ENCODE assay signal across 28 mouse cellular contexts in the genomic region with DNA sequence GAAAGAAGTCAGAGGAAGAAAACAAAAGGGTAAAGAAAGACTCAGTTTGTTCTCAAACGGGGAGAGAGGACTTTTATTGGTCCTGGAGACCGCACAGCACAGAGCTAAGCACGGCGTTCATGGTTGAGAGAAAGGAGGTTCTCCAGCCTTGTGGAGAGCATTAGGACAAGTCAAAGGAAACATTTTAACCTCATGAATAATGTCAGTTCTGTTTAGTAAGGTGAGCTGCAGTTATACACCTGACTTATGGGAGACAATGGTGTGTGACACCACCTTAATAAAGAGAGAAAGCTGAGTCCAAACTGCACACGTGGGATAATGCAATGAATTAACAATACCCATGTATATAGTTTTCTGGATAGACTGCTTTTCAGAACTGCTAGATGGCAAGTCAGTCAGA.
"Had no signal": no experiment of that assay in that cellular context is flagged by ENCODE, and none has a peak within 500 bp of the region (broad histone marks: within the 10 kb centered on the region; RNA-seq: fewer than 3 reads in every experiment).

No protein-coding gene starts in this region.

- H3K4me2 ChIP-seq: embryonic facial prominence, embryonic 12.5 days; embryonic facial prominence, embryonic 13.5 days; embryonic facial prominence, embryonic 15.5 days; forebrain, embryonic 12.5 days; forebrain, embryonic 13.5 days; forebrain, embryonic 15.5 days had no signal

- ATAC-seq: forebrain, embryonic 13.5 days; forebrain, embryonic 14.5 days; forebrain, embryonic 15.5 days; forebrain, embryonic 16.5 days; forebrain, postnatal 0 days had no signal

- H3K36me3 ChIP-seq: embryonic facial prominence, embryonic 10.5 days; embryonic facial prominence, embryonic 12.5 days; embryonic facial prominence, embryonic 13.5 days; embryonic facial prominence, embryonic 15.5 days; forebrain, embryonic 10.5 days; forebrain, embryonic 12.5 days; forebrain, embryonic 15.5 days had no signal

- H3K4me1 ChIP-seq: embryonic facial prominence, embryonic 13.5 days; embryonic facial prominence, embryonic 15.5 days; forebrain, embryonic 12.5 days; forebrain, embryonic 13.5 days; forebrain, embryonic 15.5 days had no signal

- DNase-seq: cerebellum, adult 2 months; cerebellum, adult 8-10 months; cerebellum, adult 9-10 months; cerebellum, adult 9-11 months; cerebellum, postnatal 10 days; cerebellum, postnatal 14 days; cerebellum, postnatal 25 days; cerebellum, postnatal 36 days; embryo, embryonic 11 days; forebrain, postnatal 0 days; gastrocnemius, adult 2 months; gastrocnemius, postnatal 10 days; gastrocnemius, postnatal 14 days; gastrocnemius, postnatal 25 days; gastrocnemius, postnatal 36 days; heart, adult 18-20 months; heart, adult 2 months had no signal

- H3K27ac ChIP-seq: embryonic facial prominence, embryonic 10.5 days; embryonic facial prominence, embryonic 12.5 days; embryonic facial prominence, embryonic 13.5 days; embryonic facial prominence, embryonic 15.5 days; forebrain, embryonic 10.5 days; forebrain, embryonic 12.5 days; forebrain, embryonic 13.5 days; forebrain, embryonic 15.5 days; gastrocnemius, adult 2 months; heart, adult 2 months had no signal

- H3K4me3 ChIP-seq: embryonic facial prominence, embryonic 10.5 days; embryonic facial prominence, embryonic 12.5 days; embryonic facial prominence, embryonic 13.5 days; embryonic facial prominence, embryonic 15.5 days; erythroblast, embryonic 14.5 days; forebrain, embryonic 10.5 days; forebrain, embryonic 12.5 days; forebrain, embryonic 13.5 days; forebrain, embryonic 15.5 days; gastrocnemius, adult 2 months; heart, adult 2 months had no signal

- H3K9me3 ChIP-seq: embryonic facial prominence, embryonic 10.5 days; embryonic facial prominence, embryonic 12.5 days; embryonic facial prominence, embryonic 13.5 days; embryonic facial prominence, embryonic 15.5 days; forebrain, embryonic 10.5 days; forebrain, embryonic 12.5 days; forebrain, embryonic 13.5 days; forebrain, embryonic 15.5 days had no signal

- H3K27me3 ChIP-seq: embryonic facial prominence, embryonic 12.5 days; embryonic facial prominence, embryonic 13.5 days; embryonic facial prominence, embryonic 15.5 days; forebrain, embryonic 12.5 days; forebrain, embryonic 13.5 days; forebrain, embryonic 15.5 days had no signal

- H3K9ac ChIP-seq: embryonic facial prominence, embryonic 12.5 days; embryonic facial prominence, embryonic 13.5 days; embryonic facial prominence, embryonic 15.5 days; forebrain, embryonic 12.5 days; forebrain, embryonic 13.5 days; forebrain, embryonic 15.5 days; forebrain, postnatal 0 days had no signal
